Mouse (Mus musculus): ENCODE results near the gene Anks3. TPM values are rescaled to one million over a fixed set of nuclear protein-coding genes. Genes with fewer than 3 reads are reported as not detected.
A peak's percentile ranks its signal among the peaks of the same experiment; 100 is the strongest.

Gene Anks3
- polyA plus RNA-seq, 1 experiment from 2014 or later, result 39.6 TPM

DNA sequence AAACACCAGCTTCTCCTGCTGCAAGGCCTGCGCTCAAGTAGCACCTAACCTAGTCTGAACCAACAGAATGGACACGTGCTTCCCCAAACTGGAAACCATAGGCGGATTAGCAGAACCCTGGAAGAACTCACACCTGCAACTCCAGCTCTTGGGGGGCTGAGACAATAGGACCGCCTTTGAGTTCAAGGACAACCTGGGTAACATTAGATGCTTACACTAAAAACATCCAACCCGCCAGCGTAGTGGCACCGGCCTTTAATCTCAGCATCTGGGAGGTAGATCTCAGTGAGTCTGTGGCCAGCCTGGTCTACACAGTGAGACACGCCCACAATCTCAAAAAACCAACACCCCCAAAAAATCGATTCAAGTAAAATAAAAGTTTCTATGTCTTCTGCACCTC is 659 bp downstream of the Anks3 start:
- no peaks in the 10 kb centered on the region for H3K9me3 ChIP-seq
- H3K4me1 ChIP-seq (replicated peaks), result peaks cover 9% of the 10 kb centered on the region
- H3K27ac ChIP-seq, result no peak overlapping the region; the same call in 1 of the 2 replicates
- no peaks in the 10 kb centered on the region for H3K27me3 ChIP-seq (replicated peaks)
- peak overlapping the region; percentile 97 for H3K4me3 ChIP-seq (replicated peaks)
- no peaks in the 10 kb centered on the region for H3K36me3 ChIP-seq
- H3K4me2 ChIP-seq (replicated peaks), result peak overlapping the region; percentile 89
- H3K9ac ChIP-seq, result peak overlapping the region; percentile 95
- ATAC-seq, result no peak
- WGBS, result 34% methylated on average over 9 of the region's 9 CpGs

DNA sequence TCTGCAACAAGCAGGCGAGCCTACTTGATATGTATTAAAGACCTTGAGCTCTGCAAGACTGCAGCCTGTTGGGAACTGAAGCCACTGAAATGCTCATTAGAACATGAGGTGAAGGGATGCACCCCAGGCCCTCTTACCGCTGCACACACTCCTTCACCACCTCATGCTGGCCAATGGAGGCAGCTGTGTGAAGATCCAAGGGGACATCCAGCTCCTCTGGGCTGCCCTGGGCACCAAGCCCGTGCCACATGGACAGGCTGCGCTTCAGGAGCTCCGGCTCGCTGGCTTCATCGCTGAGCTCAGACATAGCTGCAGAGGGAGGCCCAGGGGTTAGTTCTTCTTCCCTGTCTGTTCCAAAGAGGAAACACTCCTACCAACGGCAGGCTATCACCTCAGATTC is 3.7 kb downstream of the Anks3 start:
- H3K4me1 ChIP-seq (replicated peaks), result peaks cover 8% of the 10 kb centered on the region
- 87% methylated on average over 8 of the region's 8 CpGs for WGBS

DNA sequence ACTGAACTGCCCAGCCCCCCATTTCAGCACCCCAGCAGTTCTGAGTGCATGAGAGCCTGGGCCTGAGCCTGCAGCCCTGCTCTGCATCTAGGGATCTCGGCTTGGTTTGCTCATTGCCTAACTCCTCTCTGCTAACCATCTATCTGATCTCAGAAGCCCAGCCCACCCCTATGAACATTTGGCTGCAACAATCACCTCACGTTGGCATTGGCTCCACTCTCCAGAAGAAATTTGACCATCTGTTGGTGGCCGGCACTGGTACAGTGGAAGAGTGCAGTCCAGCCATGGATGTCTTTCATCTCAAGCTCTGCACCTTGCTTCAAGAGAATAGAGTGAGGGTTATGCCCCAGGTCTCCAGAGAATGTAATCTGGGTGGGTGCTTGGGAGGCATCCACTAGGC is 6.6 kb downstream of the Anks3 start:
- ATAC-seq, result no peak
- no peaks in the 10 kb centered on the region for H3K4me1 ChIP-seq (replicated peaks)
- H3K4me2 ChIP-seq (replicated peaks), result no peak overlapping the region
- H3K27ac ChIP-seq, result no peak overlapping the region
- H3K9ac ChIP-seq, result no peak overlapping the region
- 94% methylated on average over 3 of the region's 3 CpGs for WGBS
- no peaks in the 10 kb centered on the region for H3K9me3 ChIP-seq
- peaks cover 32% of the 10 kb centered on the region for H3K36me3 ChIP-seq
- no peaks in the 10 kb centered on the region for H3K27me3 ChIP-seq (replicated peaks)
- no peak overlapping the region for H3K4me3 ChIP-seq (replicated peaks)

More for the DNA sequence above, 3.7 kb downstream of the Anks3 start:
- Histone ChIP-seq H3K4me3 (replicated peaks) (no peak overlapping the region), H3K9me3 (no peaks in the 10 kb centered on the region), H3K27ac (no peak overlapping the region), H3K36me3 (peaks cover 5% of the 10 kb centered on the region; the same call in 1 of the 2 replicates), H3K4me2 (replicated peaks) (no peak overlapping the region), H3K27me3 (replicated peaks) (no peaks in the 10 kb centered on the region), H3K9ac (no peak overlapping the region)
- ATAC-seq, result no peak

DNA sequence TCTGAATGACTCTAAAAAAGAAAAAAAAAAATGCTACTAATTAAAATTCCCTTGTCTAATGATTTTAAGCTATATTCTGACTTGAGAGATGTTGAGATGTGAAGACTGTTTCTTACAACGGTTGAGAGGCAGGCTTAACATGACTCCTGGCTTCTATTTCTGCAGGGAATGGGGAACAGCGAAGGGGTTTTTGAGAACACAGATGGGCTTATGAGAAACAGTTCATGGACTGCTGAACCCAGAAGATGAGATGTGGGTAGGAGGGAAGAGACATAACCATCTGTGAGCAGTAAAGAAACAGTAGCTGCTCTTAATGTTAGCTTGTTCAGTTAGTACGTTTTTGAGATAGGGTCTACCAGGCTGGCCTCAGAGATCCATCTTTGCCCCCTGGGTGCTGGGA is 7.4 kb downstream of the Anks3 start:
- peaks cover 33% of the 10 kb centered on the region for H3K36me3 ChIP-seq
- no peaks in the 10 kb centered on the region for H3K27me3 ChIP-seq (replicated peaks)
- no peaks in the 10 kb centered on the region for H3K4me1 ChIP-seq (replicated peaks)
- ATAC-seq, result no peak
- no peaks in the 10 kb centered on the region for H3K9me3 ChIP-seq
- WGBS, result 90% methylated on average over 3 of the region's 3 CpGs
- no peak overlapping the region for H3K9ac ChIP-seq
- H3K4me2 ChIP-seq (replicated peaks), result no peak overlapping the region
- H3K4me3 ChIP-seq (replicated peaks), result no peak overlapping the region
- no peak overlapping the region for H3K27ac ChIP-seq

DNA sequence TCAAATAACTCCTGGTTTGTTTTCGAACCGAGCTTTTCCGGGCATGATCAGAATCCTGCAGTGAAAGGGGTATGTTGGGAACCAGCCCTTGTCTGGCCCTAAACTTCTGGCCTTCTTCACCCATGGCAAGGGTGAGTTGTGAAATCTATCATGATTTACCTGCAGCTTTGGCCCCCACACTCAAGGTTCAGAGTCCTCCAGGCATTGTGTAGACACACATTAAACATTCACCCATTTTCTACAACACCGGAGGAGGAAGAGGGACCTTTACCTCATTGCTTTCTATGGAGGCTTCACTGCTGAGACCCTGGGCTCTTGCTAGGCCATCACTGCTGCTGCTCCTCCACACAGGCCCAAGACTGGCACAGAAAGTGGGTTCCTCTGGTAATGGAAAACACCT is 16.6 kb downstream of the Anks3 start:
- WGBS, result 90% methylated on average over 4 of the region's 4 CpGs
- Histone ChIP-seq H3K9ac (no peak overlapping the region), H3K36me3 (peaks cover 38% of the 10 kb centered on the region), H3K9me3 (no peaks in the 10 kb centered on the region), H3K4me2 (replicated peaks) (no peak overlapping the region), H3K4me3 (replicated peaks) (no peak overlapping the region), H3K27ac (no peak overlapping the region), H3K27me3 (replicated peaks) (no peaks in the 10 kb centered on the region), H3K4me1 (replicated peaks) (no peaks in the 10 kb centered on the region)
- no peak for ATAC-seq

DNA sequence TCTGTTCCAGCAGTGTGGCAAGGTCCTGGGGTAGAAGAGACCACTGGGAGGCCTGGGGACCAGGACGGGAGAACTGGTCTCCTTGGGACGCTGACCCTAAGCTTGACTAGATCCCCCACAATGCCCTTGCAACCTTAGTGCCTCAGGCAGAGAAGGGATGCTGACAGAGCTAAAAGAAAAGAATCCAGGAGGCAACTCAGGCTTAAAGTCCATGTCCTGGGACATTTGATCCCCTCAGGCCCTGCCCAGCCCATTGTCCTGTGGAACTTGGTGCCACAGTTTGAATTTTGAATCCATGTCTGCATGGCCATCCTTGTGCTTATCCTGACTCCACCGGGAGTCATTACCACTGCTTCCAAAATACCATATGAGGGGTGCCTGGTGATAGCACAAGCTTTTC is 17.9 kb downstream of the Anks3 start:
- no peaks in the 10 kb centered on the region for H3K9me3 ChIP-seq
- H3K4me2 ChIP-seq (replicated peaks), result no peak overlapping the region
- H3K4me1 ChIP-seq (replicated peaks), result no peaks in the 10 kb centered on the region
- H3K9ac ChIP-seq, result no peak overlapping the region
- no peak for ATAC-seq
- H3K36me3 ChIP-seq, result peaks cover 49% of the 10 kb centered on the region
- H3K4me3 ChIP-seq (replicated peaks), result no peak overlapping the region
- H3K27ac ChIP-seq, result no peak overlapping the region
- no peaks in the 10 kb centered on the region for H3K27me3 ChIP-seq (replicated peaks)
- 91% methylated on average over 3 of the region's 3 CpGs for WGBS

DNA sequence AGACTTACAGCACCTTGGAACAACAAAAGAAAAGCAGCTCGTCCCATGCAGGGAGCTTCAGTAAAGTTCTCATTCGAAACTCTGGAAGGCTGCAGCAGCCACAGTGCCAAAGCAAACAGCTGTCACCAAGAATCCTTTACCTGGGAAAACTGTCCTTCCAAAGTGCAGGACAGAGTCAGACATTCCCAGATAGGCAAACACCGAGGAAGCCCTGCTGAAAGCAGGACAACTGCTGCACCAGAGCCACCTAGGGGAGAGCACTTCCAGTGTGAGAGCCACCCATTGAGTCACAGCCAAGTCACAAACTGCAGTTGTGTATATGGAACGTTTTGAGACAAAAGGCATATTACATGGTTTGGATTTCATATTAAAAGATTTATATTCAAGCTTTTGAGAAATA is 18.6 kb downstream of the Anks3 start:
- 82% methylated on average over 4 of the region's 4 CpGs for WGBS
- Histone ChIP-seq H3K4me3 (replicated peaks) (no peak overlapping the region), H3K4me2 (replicated peaks) (no peak overlapping the region), H3K4me1 (replicated peaks) (0 out of 2 replicates have a peak, but pooled peaks cover under 1% of the 10 kb centered on the region), H3K9ac (no peak overlapping the region), H3K36me3 (peaks cover 44% of the 10 kb centered on the region), H3K9me3 (no peaks in the 10 kb centered on the region), H3K27ac (no peak overlapping the region), H3K27me3 (replicated peaks) (no peaks in the 10 kb centered on the region)
- no peak for ATAC-seq

DNA sequence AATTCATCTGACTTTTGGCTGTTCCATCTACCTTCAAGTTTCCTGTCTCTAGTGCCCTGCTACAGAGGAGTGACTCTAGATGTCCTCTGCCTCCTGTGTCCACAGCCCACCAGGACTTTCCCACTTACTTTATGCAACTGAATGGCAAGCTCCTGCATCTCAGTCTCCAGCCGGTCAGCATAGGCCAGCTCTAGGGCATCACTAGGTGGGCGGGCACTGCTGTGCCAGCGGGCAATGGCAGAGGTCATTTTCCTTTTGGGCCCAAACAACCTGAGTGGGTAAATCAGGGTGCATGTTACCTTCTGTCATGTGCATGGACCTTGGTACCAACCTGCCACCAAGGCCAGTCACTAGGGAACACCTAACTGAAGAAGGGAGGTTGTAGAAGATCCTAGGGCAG is 20.6 kb downstream of the Anks3 start:
- H3K36me3 ChIP-seq, result peaks cover 39% of the 10 kb centered on the region
- ATAC-seq, result no peak
- no peak overlapping the region for H3K4me2 ChIP-seq (replicated peaks)
- 95% methylated on average over 3 of the region's 3 CpGs for WGBS
- peaks cover 10% of the 10 kb centered on the region for H3K4me1 ChIP-seq (replicated peaks)
- H3K27ac ChIP-seq, result no peak overlapping the region
- no peak overlapping the region for H3K9ac ChIP-seq
- no peaks in the 10 kb centered on the region for H3K27me3 ChIP-seq (replicated peaks)
- H3K9me3 ChIP-seq, result no peaks in the 10 kb centered on the region
- no peak overlapping the region for H3K4me3 ChIP-seq (replicated peaks)

DNA sequence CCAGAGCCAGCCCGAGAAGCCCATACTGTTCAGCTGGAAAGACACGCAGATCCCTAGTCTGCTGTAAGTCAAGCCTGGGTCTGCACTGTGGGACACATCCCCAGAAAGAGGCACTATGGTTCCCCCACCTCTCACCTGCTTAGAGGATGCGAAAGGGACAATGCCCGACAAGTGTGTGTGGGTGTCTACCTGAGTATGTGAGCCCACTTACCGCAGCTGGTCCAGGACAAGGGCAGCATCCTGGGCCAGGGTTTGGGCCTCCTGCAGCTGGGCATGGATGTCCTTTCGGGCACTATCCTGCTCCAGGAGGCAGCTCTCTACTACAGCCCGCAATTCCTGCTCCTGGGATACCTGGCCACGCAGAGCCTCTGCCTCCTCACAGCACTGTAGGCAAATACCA is 21.1 kb downstream of the Anks3 start:
- H3K9ac ChIP-seq, result no peak overlapping the region
- H3K36me3 ChIP-seq, result peaks cover 34% of the 10 kb centered on the region

DNA sequence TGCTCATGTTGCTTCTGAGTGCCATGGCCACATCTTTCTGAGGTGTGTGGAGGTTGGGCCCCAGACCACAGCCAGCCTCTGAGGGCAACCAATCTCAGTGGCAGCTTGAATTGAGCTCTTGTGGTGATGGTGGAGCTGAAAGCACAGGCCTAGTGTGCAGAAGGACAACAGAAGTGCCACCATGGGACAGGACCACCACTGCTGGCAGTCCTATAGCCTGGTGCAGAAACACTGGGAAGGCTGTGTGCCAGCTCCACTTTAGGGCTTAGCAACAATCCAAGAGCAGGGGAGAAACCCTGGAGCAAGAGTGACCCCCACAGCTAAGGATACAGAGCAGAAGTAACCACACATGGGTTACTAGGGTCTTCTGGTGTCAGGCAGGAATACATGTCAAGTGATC is 23.0 kb downstream of the Anks3 start:
- Histone ChIP-seq H3K27ac (no peak overlapping the region), H3K9ac (no peak overlapping the region), H3K36me3 (peaks cover 37% of the 10 kb centered on the region), H3K4me1 (replicated peaks) (peaks cover 10% of the 10 kb centered on the region), H3K4me2 (replicated peaks) (no peak overlapping the region), H3K27me3 (replicated peaks) (no peaks in the 10 kb centered on the region), H3K4me3 (replicated peaks) (no peak overlapping the region), H3K9me3 (no peaks in the 10 kb centered on the region)
- ATAC-seq, result no peak

More for the DNA sequence above, 21.1 kb downstream of the Anks3 start:
- H3K4me2 ChIP-seq (replicated peaks), result no peak overlapping the region
- ATAC-seq, result no peak
- no peaks in the 10 kb centered on the region for H3K9me3 ChIP-seq
- no peaks in the 10 kb centered on the region for H3K27me3 ChIP-seq (replicated peaks)
- peaks cover 10% of the 10 kb centered on the region for H3K4me1 ChIP-seq (replicated peaks)
- WGBS, result 92% methylated on average over 8 of the region's 8 CpGs
- no peak overlapping the region for H3K27ac ChIP-seq
- H3K4me3 ChIP-seq (replicated peaks), result no peak overlapping the region

DNA sequence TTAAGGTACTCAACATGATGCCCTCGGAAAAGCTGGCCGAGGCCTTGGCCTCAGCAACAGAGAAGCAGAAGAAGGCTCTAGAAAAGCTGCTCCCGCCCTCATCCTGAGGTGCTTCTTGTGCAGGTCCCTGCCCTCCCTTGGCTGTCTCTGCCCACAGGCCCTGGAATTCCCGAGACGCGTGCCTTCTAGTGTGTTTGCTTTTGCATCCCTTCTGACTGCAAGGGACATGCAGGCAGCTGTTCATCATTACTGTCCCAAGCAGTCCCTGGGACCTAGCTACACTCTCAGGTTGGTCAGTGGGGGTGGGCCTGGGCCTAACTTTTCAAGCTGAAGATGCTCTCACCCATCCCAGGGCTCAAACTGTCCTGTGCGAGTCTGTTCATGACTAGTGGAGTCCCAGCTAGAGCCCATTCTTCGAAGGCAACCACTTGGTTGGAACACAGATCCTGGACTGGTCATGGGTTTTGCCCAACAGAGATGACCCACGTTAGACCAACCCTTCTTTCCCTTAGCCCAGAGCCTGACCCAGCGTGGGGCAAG is 23.6 kb downstream of the Anks3 start:
- peak overlapping the region; percentile 89 for H3K4me2 ChIP-seq (replicated peaks)
- WGBS, result 87% methylated on average over 10 of the region's 10 CpGs
- H3K27ac ChIP-seq, result no peak overlapping the region
- H3K36me3 ChIP-seq, result peaks cover 41% of the 10 kb centered on the region
- no peak overlapping the region for H3K9ac ChIP-seq
- H3K27me3 ChIP-seq (replicated peaks), result no peaks in the 10 kb centered on the region
- ATAC-seq, result no peak
- peaks cover 10% of the 10 kb centered on the region for H3K4me1 ChIP-seq (replicated peaks)
- H3K4me3 ChIP-seq (replicated peaks), result no peak overlapping the region
- H3K9me3 ChIP-seq, result no peaks in the 10 kb centered on the region

DNA sequence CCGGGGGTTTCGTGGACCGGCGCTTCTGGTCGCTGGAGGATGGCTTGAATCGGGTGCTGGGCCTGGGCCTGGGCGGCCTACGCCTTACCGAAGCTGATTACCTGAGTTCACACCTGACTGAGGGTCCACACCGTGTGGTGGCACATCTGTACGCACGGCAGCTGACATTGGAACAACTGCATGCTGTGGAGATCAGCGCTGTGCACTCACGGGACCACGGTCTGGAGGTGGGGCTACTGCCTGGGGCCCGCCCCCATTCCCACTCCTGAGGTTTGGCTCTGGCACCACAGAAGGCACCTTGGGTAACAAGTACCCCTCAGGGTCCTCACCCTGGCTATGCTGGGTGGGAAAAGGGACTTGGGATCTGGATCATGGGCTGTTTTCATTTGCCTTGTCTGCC is 24.6 kb downstream of the Anks3 start:
- Histone ChIP-seq H3K4me2 (replicated peaks) (peak overlapping the region; percentile 89), H3K9me3 (no peaks in the 10 kb centered on the region), H3K4me3 (replicated peaks) (peak overlapping the region; percentile 90), H3K9ac (peak overlapping the region; percentile 88), H3K27me3 (replicated peaks) (no peaks in the 10 kb centered on the region), H3K27ac (peak overlapping the region; percentile 86), H3K36me3 (peaks cover 42% of the 10 kb centered on the region), H3K4me1 (replicated peaks) (peaks cover 10% of the 10 kb centered on the region)
- ATAC-seq, result peak; percentile 73
- 2% methylated on average over 16 of the region's 16 CpGs for WGBS

DNA sequence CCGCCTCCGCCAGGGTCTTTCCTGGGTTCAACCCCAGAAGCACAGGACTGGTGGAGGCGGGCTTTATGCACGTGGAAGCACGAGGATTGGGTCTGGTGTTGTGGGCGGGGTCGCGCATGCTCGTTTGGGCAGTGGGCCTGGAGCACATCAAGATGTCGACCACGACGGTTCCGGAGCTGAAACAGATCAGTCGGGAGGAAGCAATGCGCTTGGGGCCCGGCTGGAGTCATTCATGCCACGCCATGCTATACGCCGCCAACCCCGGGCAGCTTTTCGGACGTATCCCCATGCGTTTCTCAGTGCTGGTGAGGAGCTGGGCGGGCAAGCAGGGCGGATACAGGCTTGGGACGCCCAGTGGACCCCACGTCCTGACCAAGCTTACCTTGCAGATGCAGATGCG is 25.0 kb downstream of the Anks3 start:
- H3K4me1 ChIP-seq (replicated peaks), result peaks cover 10% of the 10 kb centered on the region
- H3K9me3 ChIP-seq, result no peaks in the 10 kb centered on the region
- under 1% methylated on average over 28 of the region's 28 CpGs for WGBS
- peak overlapping the region; percentile 89 for H3K4me2 ChIP-seq (replicated peaks)
- H3K27me3 ChIP-seq (replicated peaks), result no peaks in the 10 kb centered on the region
- H3K4me3 ChIP-seq (replicated peaks), result peak overlapping the region; percentile 90
- peaks cover 46% of the 10 kb centered on the region for H3K36me3 ChIP-seq
- H3K27ac ChIP-seq, result peak overlapping the region; percentile 86
- H3K9ac ChIP-seq, result peak overlapping the region; percentile 88
- ATAC-seq, result peak; percentile 97

All from intestine, embryonic 15.5 days (tissue).